Mouse (Mus musculus): Measurements from ENCODE around the gene Cdc42se2.

Gene Cdc42se2

GRCm38 (mm10) chr11:54794678-54795077 lies 7.2 kb upstream of the Cdc42se2 start:
- in situ Hi-C loops (cut with MboI; ENCODE audit: low sequenced_read_pairs), result no loop called here

DNA sequence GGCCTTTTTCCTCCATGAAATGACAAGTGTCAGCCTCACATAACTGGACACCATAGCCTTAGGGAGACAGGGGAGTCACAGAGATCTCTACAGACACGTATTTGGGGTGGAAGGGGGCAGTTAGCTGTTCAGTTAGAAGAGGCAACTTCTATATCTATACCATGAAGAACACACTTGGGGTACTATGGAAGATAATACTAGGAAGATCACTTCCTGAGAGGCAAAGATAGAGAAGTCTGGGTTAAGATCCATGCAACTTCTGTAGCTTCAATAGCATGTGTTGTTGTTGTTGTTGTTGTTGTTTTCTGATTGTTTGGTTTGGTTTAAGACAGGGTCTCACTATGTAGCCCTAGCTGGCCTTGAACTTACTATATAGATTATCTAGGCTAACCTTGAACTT lies 5.7 kb upstream of the Cdc42se2 start:
- in situ Hi-C loops (cut with MboI; ENCODE audit: low sequenced_read_pairs), result no loop called here

DNA sequence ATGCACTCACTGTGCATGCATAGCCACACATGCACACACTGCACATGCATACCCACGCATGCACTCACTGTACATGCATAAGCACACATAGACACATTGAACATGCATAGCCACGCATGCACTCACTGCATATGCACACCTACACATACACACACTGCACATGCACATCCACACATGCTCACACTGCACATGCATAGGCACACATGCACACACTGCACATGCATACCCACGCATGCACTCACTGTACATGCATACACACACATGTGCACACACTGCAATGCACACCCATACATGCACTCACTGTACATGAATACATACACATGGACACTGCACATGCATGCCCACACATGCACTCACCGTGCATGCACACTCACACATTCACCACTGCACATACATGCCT lies 4.0 kb upstream of the Cdc42se2 start:
- in situ Hi-C loops (cut with MboI; ENCODE audit: low sequenced_read_pairs), result no loop called here

DNA sequence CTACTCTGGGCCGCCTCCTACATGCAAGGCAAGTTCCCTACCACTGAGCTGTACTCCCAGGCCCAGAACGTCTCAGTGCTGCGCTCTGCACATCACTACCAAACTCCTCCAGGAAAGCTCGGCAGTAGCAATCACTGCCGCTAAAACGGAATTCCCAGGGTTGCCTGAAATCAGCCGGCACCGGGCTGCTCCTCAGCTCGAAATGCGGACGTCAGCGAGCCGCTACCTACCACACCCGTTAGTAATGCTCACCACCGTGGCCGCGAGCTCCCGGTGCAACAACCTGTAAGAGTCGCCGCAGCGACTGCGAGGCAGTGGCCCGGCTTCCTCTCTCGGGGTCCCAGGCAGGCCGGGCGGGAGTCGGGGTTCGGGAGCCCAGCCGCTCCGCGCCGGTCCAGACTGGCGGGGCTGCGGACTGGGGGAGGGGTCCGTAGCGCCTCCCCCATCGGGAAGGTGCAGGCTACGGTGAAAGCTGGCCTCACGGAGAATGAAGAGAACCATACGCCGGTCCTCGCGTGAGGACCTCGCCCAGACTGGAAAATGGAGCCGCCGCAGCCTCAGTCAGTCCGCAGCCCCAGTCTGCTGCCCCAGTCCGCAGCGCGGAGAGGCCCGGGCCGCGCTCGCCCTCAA lies 502 bp downstream of the Cdc42se2 start:
- in situ Hi-C loops (cut with MboI; ENCODE audit: low sequenced_read_pairs), result no loop called here

GRCm38 (mm10) chr11:54785566-54785965 lies 1.9 kb downstream of the Cdc42se2 start:
- in situ Hi-C loops (cut with MboI; ENCODE audit: low sequenced_read_pairs), result no loop called here

- in situ Hi-C loops (cut with MboI; ENCODE audit: low sequenced_read_pairs), result no loop called here
These were observed 3.0 kb downstream of the Cdc42se2 start for GRCm38 (mm10) chr11:54784436-54784835.

DNA sequence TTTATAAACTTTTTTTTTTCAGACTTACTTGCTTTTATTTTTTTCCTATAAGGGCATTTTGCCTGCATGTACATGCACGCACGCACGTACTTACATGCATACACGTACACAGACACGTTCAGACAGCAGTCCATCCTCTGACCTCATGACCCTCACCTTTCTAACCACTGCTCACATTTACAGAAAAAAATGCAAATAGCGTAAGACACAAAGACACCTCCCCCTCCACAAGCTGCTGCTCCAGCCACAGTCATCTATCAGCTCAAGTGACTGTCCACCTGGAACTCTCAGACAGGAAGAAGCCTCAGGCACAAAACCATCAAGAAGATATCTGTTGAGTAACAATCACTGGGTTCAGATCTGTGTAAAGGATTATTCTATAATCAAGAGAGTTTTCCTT lies 5.2 kb downstream of the Cdc42se2 start:
- in situ Hi-C loops (cut with MboI; ENCODE audit: low sequenced_read_pairs), result no loop called here

GRCm38 (mm10) chr11:54779946-54780345 lies 7.5 kb downstream of the Cdc42se2 start:
- in situ Hi-C loops (cut with MboI; ENCODE audit: low sequenced_read_pairs), result no loop called here

- in situ Hi-C loops (cut with MboI; ENCODE audit: low sequenced_read_pairs), result no loop called here
These were observed 9.2 kb downstream of the Cdc42se2 start for GRCm38 (mm10) chr11:54778131-54778844.

DNA sequence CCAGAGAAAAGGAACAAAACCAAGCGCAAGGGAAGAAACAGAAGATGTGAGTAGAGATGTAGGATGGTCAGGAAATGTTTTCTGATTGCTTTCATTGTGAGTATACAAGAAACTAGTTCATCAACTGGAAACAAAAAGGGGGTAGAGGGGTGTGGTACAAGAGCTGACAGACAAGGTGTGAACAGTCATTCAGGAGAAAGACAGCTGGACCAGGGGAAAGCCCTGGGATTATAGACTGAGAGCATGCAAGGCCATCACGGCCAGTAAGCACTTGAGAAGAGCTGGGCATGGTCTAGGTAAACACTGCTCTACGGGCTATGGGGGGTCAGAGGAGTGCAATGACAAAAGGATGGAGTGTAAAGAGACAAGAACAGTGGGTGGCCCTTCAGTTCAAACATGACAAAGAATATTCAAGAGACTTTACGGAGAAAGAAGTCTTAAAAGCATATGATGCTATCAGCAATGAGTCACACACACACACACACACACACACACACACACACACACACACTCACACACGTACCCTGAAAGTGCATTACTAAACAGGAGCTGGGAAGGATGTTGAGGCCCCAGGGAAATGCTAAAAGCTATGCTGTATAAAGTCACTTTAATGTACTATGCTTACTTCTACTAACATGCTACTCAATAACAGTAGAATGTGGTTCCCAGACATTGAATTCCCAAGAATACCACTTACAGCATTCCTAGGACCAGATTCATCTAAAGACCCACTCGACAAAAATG lies 9.9 kb downstream of the Cdc42se2 start:
- in situ Hi-C loops (cut with MboI; ENCODE audit: low sequenced_read_pairs), result no loop called here

DNA sequence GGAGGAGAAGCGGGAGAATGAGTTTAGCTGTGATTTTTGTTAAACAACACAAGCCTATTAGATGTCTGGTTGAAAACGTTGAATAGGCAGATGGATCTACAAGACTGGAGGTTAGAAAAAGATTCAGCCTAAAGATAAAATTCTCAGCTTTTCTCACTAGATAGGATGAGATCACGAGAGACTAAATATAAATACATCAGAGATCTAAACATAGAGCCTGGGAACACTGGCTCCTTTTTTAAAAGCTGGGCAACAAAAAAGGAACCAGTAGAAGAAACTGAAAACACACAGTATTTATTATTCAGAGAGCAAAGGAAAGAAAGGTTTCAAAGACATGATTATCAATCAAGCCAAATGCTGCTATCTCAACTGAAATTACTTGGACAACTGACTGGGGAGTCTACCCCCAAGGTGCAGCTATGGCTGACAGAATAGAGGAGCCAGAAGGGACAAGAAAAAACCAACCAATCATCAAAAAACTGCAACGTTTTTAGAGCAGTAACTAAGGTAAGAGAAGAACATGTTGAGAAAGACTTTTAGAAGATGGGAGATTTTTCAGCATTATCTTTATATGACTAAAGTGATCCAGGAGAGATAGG lies 10.6 kb downstream of the Cdc42se2 start:
- in situ Hi-C loops (cut with MboI; ENCODE audit: low sequenced_read_pairs), result no loop called here

GRCm38 (mm10) chr11:54776367-54776701 lies 11.1 kb downstream of the Cdc42se2 start:
- in situ Hi-C loops (cut with MboI; ENCODE audit: low sequenced_read_pairs), result no loop called here

GRCm38 (mm10) chr11:54775628-54776366 lies 11.7 kb downstream of the Cdc42se2 start:
- in situ Hi-C loops (cut with MboI; ENCODE audit: low sequenced_read_pairs), result no loop called here

GRCm38 (mm10) chr11:54774282-54775078 lies 13.0 kb downstream of the Cdc42se2 start:
- in situ Hi-C loops (cut with MboI; ENCODE audit: low sequenced_read_pairs), result no loop called here

GRCm38 (mm10) chr11:54771549-54771948 lies 15.9 kb downstream of the Cdc42se2 start:
- in situ Hi-C loops (cut with MboI; ENCODE audit: low sequenced_read_pairs), result no loop called here

GRCm38 (mm10) chr11:54769843-54770242 lies 17.6 kb downstream of the Cdc42se2 start:
- in situ Hi-C loops (cut with MboI; ENCODE audit: low sequenced_read_pairs), result no loop called here

DNA sequence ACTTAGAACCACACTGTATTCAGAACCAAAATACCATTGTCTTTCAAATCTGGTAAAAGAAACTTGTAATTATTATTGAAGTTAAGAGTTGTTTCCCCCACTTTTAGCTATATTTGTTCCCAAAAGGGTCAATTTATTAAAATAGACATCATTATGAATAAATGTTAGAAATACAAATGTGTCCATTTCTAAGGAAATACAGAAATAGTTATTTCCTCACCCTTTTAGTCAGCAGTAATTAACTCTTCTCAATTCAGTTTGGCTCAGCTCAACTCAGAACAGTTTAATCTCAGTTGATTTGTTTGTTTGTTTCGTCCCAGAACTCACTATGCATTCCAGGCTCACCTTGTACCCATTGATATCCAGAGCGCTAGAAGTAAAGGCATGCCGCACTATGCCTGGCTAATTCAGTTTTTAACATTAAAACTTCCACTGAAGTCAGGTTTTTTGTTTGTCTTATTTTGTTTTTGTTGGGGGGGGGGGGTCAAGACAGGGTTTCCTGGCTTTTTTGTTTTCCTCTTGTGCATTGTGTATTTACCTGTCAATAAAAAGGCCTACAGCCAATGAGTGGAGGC lies 19.3 kb downstream of the Cdc42se2 start:
- in situ Hi-C loops (cut with MboI; ENCODE audit: low sequenced_read_pairs), result no loop called here

DNA sequence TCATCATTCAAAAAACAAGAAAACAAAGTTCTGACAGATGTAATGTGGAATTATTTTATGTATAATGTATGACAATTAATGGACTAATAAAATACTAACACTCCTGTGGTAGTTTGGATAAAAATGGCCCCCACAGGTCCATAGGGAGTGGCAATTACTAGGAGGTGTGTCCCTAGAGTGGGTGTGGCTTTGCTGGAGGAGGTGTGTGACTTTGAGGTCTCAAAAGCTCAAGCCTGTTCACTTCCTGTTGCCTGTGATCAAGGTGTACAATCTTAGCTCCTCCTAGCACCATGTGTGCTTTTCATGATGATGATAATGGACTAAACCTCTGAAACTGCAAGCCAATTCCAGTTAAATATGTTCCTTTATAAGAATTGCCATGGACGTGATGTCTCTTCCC lies 22.7 kb downstream of the Cdc42se2 start:
- in situ Hi-C loops (cut with MboI; ENCODE audit: low sequenced_read_pairs), result no loop called here

DNA sequence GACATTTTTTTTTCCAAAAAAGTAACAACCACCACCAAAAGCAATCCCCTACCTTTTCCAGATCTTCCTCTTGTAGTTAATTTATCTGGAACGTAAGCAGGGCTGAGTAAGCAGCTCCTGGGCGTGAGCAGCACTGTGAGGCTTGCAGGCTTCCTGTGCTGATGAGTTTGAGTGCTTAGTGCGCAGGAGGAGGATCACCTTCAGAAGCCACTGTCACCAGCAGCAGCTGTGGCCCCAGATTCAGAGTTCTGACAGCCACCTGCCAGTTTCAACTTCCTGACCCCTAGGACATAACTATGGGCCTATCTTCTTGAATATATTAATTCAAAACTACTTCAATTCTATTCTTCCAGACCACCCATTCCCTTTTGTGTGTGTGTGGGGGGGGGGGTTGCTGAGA lies 23.4 kb downstream of the Cdc42se2 start:
- in situ Hi-C loops (cut with MboI; ENCODE audit: low sequenced_read_pairs), result no loop called here

- in situ Hi-C loops (cut with MboI; ENCODE audit: low sequenced_read_pairs), result no loop called here
These were observed 24.7 kb downstream of the Cdc42se2 start for GRCm38 (mm10) chr11:54762735-54763134.

All from CH12F3 (cell line).